Mouse (Mus musculus) forebrain, embryonic 14.5 days (tissue): ENCODE data around the gene Gm10645. TPM values are rescaled to one million over a fixed set of nuclear protein-coding genes. Genes with fewer than 3 reads are reported as not detected.

Experiments
- ATAC-seq: fragments of 200-750 bp; cut with Nextera tagmentation; 2 replicates; pipeline ENCODE4 v1.8.0; 2017; ENCODE audit warnings: mild to moderate bottlenecking, moderate library complexity
- DNase-seq: peaks from one replicate; pipeline ENCODE4 v3.0.0-alpha.2; 2015; ENCODE audit warnings: low spot score
- H3K27ac ChIP-seq: fragments of 300-500 bp; sonication (generic); 2 replicates; pipeline ENCODE4 v1.5.1; 2014; ENCODE audit warnings: low read depth, mild to moderate bottlenecking, control low read depth, low read length, moderate library complexity
- H3K27me3 ChIP-seq: fragments of 300-500 bp; sonication (generic); replicated peaks from 2 replicates; pipeline ENCODE4 v1.6.1; 2014; ENCODE audit warnings: low read length, control low read depth, mixed read lengths; ENCODE audit not compliant: control insufficient read depth, insufficient read depth
- H3K36me3 ChIP-seq: fragments of 300-500 bp; sonication (generic); 2 replicates; pipeline ENCODE4 v1.6.1; 2014; ENCODE audit warnings: low read length, control low read depth; ENCODE audit not compliant: control insufficient read depth, insufficient read depth
- H3K4me1 ChIP-seq: fragments of 300-500 bp; sonication (generic); 2 replicates; pipeline ENCODE4 v1.6.1; 2014; ENCODE audit warnings: antibody characterized with exemption, low read length, control low read depth; ENCODE audit not compliant: control insufficient read depth, insufficient read depth
- H3K4me2 ChIP-seq: fragments of 300-500 bp; sonication (generic); 2 replicates; pipeline ENCODE4 v1.6.1; 2014; ENCODE audit warnings: mild to moderate bottlenecking, control low read depth, low read length
- H3K4me3 ChIP-seq: fragments of 300-500 bp; sonication (generic); 2 replicates; pipeline ENCODE4 v1.5.1; 2014; ENCODE audit warnings: low read depth, low read length, control low read depth
- H3K9ac ChIP-seq: fragments of 300-500 bp; sonication (generic); 2 replicates; pipeline ENCODE4 v1.6.1; 2014; ENCODE audit warnings: mild to moderate bottlenecking, low read length, control low read depth, moderate library complexity
- H3K9me3 ChIP-seq: fragments of 300-500 bp; sonication (generic); replicated peaks from 2 replicates; pipeline ENCODE4 v1.6.1; 2016; ENCODE audit warnings: low read length, control low read depth, mixed read lengths; ENCODE audit not compliant: control insufficient read depth
- WGBS: fragments of 180-500 bp; shearing (Covaris S2); extraction: QIAGEN DNeasy Blood & Tissue Kit; methylation state at CpG from one replicate; pipeline ENCODE4 v1.1.7; 2014; 5-methylcytosine and 5-hydroxymethylcytosine counted together
- polyA plus RNA-seq: library from polyadenylated mRNA; unstranded; fragments of >200 nt; fragmentation: Nextera tagmentation; extraction: Ambion mirVana; gene quantifications from 2 replicates; pipeline ENCODE4 v1.2.1, GENCODE M21; 2014

Gene Gm10645
- polyA plus RNA-seq, 1 experiment from 2014 or later = 7.9 TPM

DNA sequence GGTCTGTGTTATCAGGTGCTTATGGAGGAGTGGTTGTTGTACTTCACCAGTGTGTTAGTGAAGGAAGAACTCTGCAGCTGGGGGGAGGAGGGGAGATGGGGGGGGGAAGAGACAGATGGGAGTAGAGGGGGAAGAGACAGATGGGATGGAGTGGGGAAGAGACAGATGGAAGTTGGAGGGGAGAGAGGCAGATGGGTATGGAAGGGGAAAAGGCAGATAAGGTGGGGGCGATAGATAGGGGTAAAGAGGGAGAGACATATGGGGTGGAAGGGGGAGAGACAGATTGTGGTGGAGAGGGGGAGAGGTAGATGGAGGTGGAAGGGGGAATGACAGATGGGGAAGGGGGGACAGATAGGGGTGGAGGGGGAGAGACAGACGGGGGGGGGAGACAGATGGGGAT, 10.8 kb upstream of the Gm10645 start:
- Histone ChIP-seq H3K4me2 (no peak overlapping the region), H3K4me1 (peaks cover 14% of the 10 kb centered on the region), H3K36me3 (no peaks in the 10 kb centered on the region), H3K27me3 (no peaks in the 10 kb centered on the region), H3K27ac (no peak overlapping the region), H3K9ac (no peak overlapping the region), H3K9me3 (no peaks in the 10 kb centered on the region), H3K4me3 (no peak overlapping the region)
- 66% methylated on average over 2 of the region's 2 CpGs for WGBS
- peak; percentile 45 for DNase-seq
- ATAC-seq = peak; percentile 62

DNA sequence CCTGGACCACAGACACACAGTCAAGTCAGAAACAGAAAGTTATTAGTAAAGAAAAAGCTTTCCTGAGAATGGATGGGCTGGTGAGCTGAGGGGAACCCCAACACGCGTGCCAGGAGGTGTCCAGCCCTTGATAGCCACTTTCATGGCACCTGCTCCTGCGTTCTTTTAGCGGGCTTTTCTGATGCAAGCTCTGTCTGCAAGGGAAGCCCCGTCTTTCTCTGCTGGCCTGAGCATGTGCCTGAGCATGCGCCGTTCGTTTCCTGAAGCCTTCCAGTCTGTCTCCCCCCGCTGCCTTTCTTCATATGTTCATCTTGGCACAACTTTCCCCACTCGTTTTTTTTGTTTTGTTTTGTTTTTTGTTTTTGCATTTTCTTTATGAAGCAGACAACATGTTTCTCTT, 9.7 kb upstream of the Gm10645 start:
- no peaks in the 10 kb centered on the region for H3K27me3 ChIP-seq
- DNase-seq (peak; percentile 43), ATAC-seq (no peak)
- H3K9me3 ChIP-seq = no peaks in the 10 kb centered on the region
- no peaks in the 10 kb centered on the region for H3K36me3 ChIP-seq
- H3K4me2 ChIP-seq = no peak overlapping the region
- H3K4me3 ChIP-seq = no peak overlapping the region
- WGBS = 74% methylated on average over 10 of the region's 10 CpGs
- H3K4me1 ChIP-seq = peaks cover 14% of the 10 kb centered on the region
- no peak overlapping the region for H3K27ac ChIP-seq
- no peak overlapping the region for H3K9ac ChIP-seq

DNA sequence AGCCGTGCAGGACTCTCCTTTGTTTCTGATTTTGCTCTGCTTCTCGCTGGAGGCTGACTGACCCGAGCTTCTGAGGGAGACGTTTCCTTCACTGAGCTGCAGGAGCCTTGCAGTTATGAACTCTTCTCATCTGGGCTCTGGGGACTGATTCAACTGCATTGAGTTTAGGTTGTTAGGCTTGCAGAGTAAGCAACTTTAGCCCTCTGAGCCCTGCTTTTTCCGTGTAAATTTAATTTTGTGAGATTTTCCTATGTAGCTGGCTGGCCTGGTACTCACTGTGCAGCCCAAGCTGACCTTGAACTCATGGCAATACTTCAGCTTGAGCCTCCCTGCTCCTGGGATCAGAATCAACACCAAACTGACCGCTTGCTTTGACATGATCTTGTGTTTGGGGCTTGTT, 4.9 kb upstream of the Gm10645 start:
- Histone ChIP-seq H3K4me1 (peaks cover 8% of the 10 kb centered on the region), H3K36me3 (no peaks in the 10 kb centered on the region), H3K4me2 (no peak overlapping the region), H3K27ac (no peak overlapping the region), H3K4me3 (no peak overlapping the region), H3K9ac (no peak overlapping the region), H3K9me3 (no peaks in the 10 kb centered on the region), H3K27me3 (no peaks in the 10 kb centered on the region)
- no peak for ATAC-seq
- WGBS = 44% methylated on average over 6 of the region's 6 CpGs
- DNase-seq = no peak

DNA sequence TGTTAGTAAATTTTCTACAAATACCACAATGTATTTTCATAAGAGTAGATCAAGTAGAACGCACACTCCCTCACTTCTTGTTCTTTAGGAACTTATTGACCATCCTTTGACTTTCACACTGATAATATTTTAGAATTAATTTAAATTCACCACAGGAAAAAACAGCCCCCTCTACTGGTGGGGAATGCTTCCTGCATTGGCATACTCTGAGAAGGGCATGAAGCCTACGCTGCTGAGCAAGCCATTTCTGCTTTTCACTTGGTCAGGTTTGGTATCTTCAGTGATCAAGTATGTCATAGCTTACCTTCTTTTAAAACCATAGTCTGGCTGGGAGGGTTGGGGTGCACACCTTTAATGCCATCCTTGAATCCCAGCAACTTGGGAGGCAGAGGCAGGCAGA, 3.7 kb upstream of the Gm10645 start:
- no peak overlapping the region for H3K9ac ChIP-seq
- no peak overlapping the region for H3K4me3 ChIP-seq
- H3K27me3 ChIP-seq = no peaks in the 10 kb centered on the region
- H3K4me1 ChIP-seq = peaks cover 12% of the 10 kb centered on the region
- no peaks in the 10 kb centered on the region for H3K9me3 ChIP-seq
- ATAC-seq (no peak), DNase-seq (no peak)
- no peaks in the 10 kb centered on the region for H3K36me3 ChIP-seq
- no peak overlapping the region for H3K27ac ChIP-seq
- 85% methylated on average over 2 of the region's 2 CpGs for WGBS
- H3K4me2 ChIP-seq = no peak overlapping the region

DNA sequence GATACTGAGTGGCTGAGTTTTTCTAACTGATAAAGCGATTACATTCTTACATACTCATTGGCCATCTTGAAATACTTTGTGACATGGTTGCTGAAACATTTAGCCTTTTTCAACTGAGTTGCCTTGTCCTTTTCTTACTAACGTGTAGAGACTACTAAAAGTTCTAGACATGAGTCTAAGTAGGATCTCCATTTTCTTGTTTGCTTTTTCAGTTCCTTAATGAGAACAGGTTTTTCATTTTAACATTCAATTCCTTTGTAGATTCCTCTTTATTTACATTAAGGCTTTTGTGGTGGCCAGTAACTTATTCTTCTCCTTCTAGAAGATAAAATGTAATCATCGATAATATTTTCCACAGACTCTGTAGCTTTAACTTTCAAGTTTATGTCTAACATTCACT, 3.2 kb upstream of the Gm10645 start:
- no peak overlapping the region for H3K27ac ChIP-seq
- no peak for ATAC-seq

DNA sequence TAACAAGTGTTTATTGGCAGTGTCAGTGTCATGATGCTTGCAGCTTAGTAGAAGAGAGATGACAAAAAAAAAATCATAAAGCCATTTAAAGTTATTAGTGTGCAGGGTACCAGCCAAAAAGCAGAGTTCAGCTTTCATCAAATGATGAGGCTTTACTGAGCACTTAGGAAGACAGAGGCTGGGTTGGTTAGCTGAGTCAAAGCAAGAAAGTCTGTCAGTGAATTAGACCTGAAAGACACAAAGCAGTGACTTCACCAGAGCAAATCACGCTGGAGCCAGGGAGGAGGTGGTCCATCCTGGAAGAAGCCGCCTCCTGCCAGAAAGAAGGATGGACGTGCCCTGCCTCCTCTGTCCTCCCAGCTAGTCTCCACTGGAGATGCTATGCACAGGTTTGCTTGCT, 2.0 kb upstream of the Gm10645 start:
- Histone ChIP-seq H3K27me3 (no peaks in the 10 kb centered on the region), H3K9ac (no peak overlapping the region; the same call in 1 of the 2 replicates), H3K27ac (no peak overlapping the region), H3K4me2 (peak overlapping the region; percentile 51), H3K4me3 (peak overlapping the region; percentile 84), H3K36me3 (no peaks in the 10 kb centered on the region), H3K9me3 (no peaks in the 10 kb centered on the region), H3K4me1 (peaks cover 13% of the 10 kb centered on the region)
- DNase-seq (no peak), ATAC-seq (no peak)
- WGBS = 46% methylated on average over 3 of the region's 3 CpGs

More for the DNA sequence above, 3.2 kb upstream of the Gm10645 start:
- DNase-seq = no peak
- H3K9me3 ChIP-seq = no peaks in the 10 kb centered on the region
- no peak overlapping the region for H3K9ac ChIP-seq
- peaks cover 13% of the 10 kb centered on the region for H3K4me1 ChIP-seq
- H3K27me3 ChIP-seq = no peaks in the 10 kb centered on the region
- H3K4me3 ChIP-seq = no peak overlapping the region
- no peaks in the 10 kb centered on the region for H3K36me3 ChIP-seq
- WGBS = 85% methylated on average over 3 of the region's 3 CpGs
- H3K4me2 ChIP-seq = no peak overlapping the region

DNA sequence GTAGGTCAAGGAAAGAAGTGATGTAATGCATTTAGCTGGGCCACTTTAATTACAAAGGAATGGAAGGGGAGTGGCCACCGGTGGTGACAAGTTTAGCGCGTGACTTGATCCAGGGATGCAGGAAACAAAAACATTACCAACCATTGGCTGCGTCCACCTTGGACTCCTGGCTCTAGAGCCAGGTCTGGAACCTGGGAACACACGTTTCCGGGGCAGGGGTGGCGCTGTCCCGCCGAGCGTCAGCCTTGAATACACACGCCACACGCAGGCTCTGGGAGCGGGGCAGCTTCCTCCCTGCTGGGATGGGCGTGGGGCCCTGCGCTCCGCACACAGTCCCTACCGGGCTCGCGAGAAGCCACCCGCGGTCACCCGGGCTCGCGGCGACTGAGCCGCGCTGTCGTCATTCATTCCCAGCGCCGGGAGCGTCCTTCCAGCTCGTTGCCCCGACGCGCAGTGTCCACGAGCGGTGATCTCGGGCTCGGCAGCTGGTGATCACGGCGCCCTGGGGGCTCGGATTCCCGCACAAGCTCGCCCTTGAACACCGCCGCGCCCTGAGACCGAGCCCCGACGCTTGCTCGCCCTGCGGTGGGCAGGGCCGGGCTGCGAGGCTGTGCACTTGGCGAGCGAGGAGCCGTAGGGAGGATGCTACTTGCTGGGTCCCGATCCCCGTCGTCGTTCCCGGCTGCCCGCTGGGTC, 587 bp downstream of the Gm10645 start, which contains the start of gene Tbc1d9:
TSS of gene Tbc1d9 (plus strand) at position 118 of the 696 bp plus-strand sequence.
- peak within 1 kb of the TSS; percentile 99 for H3K9ac ChIP-seq
- H3K27ac ChIP-seq = peak within 1 kb of the TSS; percentile 93
- DNase-seq = peak; percentile 81
- H3K27me3 ChIP-seq = no peaks in the 10 kb centered on the region
- no peaks in the 10 kb centered on the region for H3K9me3 ChIP-seq
- ATAC-seq = peak; percentile 91
- H3K4me3 ChIP-seq = peak within 1 kb of the TSS; percentile 84
- WGBS = under 1% methylated on average over 63 of the region's 63 CpGs
- peak within 1 kb of the TSS; percentile 51 for H3K4me2 ChIP-seq
- H3K4me1 ChIP-seq = peaks cover 13% of the 10 kb centered on the region
- H3K36me3 ChIP-seq = no peaks in the 10 kb centered on the region

DNA sequence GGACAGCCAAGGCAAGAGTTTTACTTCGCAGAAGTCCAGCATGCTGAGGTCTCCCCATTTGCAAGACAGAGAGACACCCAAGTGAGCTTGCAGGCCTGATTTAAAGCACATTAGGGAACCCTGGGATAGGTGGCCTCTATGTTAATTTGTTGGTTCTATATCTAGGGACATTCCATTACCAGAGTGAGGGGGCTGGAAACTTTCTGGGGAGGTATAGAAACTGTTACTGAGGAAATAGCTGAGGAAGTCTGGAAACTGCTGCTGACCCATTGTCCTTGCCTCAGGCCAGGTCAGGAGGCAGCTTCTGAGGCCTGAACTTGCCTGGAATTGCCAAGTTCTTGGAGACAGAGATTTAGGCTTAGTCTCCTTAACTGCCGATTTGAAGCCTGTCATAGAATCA, 5.4 kb downstream of the Gm10645 start:
- Histone ChIP-seq H3K9ac (no peak overlapping the region), H3K27ac (no peak overlapping the region), H3K27me3 (no peaks in the 10 kb centered on the region), H3K4me2 (no peak overlapping the region), H3K9me3 (no peaks in the 10 kb centered on the region), H3K4me1 (peaks cover 5% of the 10 kb centered on the region; the same call in 1 of the 2 replicates), H3K36me3 (no peaks in the 10 kb centered on the region), H3K4me3 (no peak overlapping the region)
- no peak for ATAC-seq
- no peak for DNase-seq
- WGBS = 60% methylated on average over 2 of the region's 2 CpGs

DNA sequence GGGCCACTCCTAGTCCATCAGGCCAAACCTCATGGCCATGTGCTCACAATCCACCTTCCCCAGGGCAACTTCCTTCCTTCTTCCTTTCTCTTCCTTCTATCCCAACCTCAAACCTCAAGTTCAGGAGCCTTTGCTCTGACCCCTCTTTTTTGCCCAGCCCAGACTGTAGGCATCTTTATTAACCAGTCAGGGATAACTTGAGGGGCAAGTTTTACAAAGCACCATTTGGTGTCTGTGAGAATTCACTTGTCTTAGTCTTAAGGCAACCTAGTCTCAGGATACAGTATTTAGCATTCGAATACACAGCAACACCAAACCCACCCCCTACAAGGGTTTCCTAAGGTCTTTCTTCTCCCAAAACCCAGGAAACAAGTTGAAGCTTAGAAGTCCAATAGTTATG, 6.4 kb downstream of the Gm10645 start:
- Histone ChIP-seq H3K4me3 (no peak overlapping the region), H3K4me2 (no peak overlapping the region), H3K27ac (no peak overlapping the region), H3K4me1 (peaks cover under 1% of the 10 kb centered on the region; the same call in 1 of the 2 replicates), H3K27me3 (no peaks in the 10 kb centered on the region), H3K36me3 (no peaks in the 10 kb centered on the region), H3K9me3 (no peaks in the 10 kb centered on the region), H3K9ac (no peak overlapping the region)
- ATAC-seq = no peak
- 60% methylated on average over 1 of the region's 1 CpGs for WGBS
- no peak for DNase-seq
